Mouse (Mus musculus) testis, adult 2 months (tissue): ENCODE data around the gene Slc1a3.

ENCODE experiments used
- CTCF ChIP-seq: fragments of 200-500 bp; IDR thresholded peaks from 2 replicates; pipeline ENCODE4 v1.5.1; 2012; ENCODE audit warnings: low read depth, mild to moderate bottlenecking, inconsistent platforms, low read length, moderate library complexity; ENCODE audit not compliant: control insufficient read depth, insufficient read depth, insufficient replicate concordance
- POLR2A ChIP-seq: fragments of 200-500 bp; IDR thresholded peaks from 2 replicates; pipeline ENCODE4 v1.6.1; 2012; ENCODE audit warnings: low read depth, mild to moderate bottlenecking, inconsistent platforms, low read length, moderate library complexity; ENCODE audit not compliant: control insufficient read depth

DNA sequence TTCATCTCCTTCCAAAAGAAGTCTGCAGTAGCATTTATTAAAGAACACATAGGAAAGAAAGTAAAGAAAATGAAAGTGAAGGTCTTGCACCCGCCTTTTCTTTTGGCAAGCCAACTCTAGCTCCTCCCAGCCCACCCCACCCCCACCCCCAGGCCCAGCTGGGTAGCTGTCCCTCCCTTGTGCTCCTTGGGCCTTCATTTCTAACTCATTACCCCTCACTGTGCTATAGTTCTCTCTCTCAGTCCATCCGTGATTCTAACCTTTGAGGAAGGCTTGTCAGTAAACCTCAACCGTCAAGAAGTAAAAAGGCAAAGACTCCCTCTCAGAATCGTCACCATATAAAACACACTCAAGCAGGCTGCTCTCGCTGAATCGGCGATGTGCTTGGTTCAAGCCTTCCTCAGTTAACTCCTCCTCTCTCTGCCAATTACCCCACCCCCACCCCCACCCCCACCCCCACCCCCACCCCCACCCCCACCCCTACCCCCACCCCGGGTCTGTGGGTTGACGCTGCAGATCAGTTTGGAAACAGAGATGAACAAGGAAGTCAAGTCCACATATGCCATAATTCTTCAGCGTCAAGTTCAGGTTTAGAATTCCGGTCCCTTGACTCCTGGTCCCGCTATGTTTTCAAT lies 5.9 kb upstream of the Slc1a3 start:
- TF ChIP-seq CTCF (no peak), POLR2A (no peak)
